In genomic region chr16:3743503-3744185, GRCm38 (mm10) we compare ENCODE assay signal across 7 mouse cellular contexts. TPM values are rescaled to one million over a fixed set of nuclear protein-coding genes. Genes with fewer than 3 reads are reported as not detected.
A peak's percentile ranks its signal among the peaks of the same experiment; 100 is the strongest.
DNase-seq lines count a peak whose midpoint lies in the region; ATAC-seq lines count a peak whose summit lies in the region.

Gene Zfp263, plus strand, starts transcription at chr16:3744093.

- H3K4me3 ChIP-seq in intestine, embryonic 14.5 days (ENCODE audit: low read depth, low read length) = peak within 1 kb of the TSS; percentile 85

- H3K36me3 ChIP-seq in intestine, embryonic 14.5 days (ENCODE audit: control insufficient read depth, insufficient read depth, low read length) = peaks cover 23% of the 10 kb centered on the region

- H3K9me3 ChIP-seq in intestine, embryonic 14.5 days (ENCODE audit: control insufficient read depth, low read length) = peaks cover 6% of the 10 kb centered on the region

- peak; percentile 75 to 80 for DNase-seq in adrenal gland, adult 18-20 months (ENCODE audit: low spot score in 2 of 2)
- DNase-seq in embryo, embryonic 11 days = peak; percentile 98
- peak; percentile 94 for DNase-seq in gastrocnemius, postnatal 25 days
- peak; percentile 97 for DNase-seq in intestine, embryonic 14.5 days (ENCODE audit: low spot score)
- DNase-seq in left cerebral cortex, postnatal 14 days (ENCODE audit: low spot score in 2 of 2) = peak; percentile 94 to 97
- DNase-seq in mesoderm, embryonic 11.5 days (ENCODE audit: low read depth, low spot score) = peak; percentile 99
- DNase-seq in right cerebral cortex, postnatal 4 days = peak; percentile 93

- peak within 1 kb of the TSS; percentile 92 for H3K4me2 ChIP-seq in intestine, embryonic 14.5 days (ENCODE audit: low read length)

- intact Hi-C loops in left cerebral cortex, postnatal 14 days (cut with DNase I) = loop anchor here (10.0 kb wide), 1 partner anchor 161 kb away; the partner anchor contains the start of genes 1700037C18Rik and Cluap1

- under 1% methylated on average over 42 of the region's 42 CpGs for WGBS in intestine, embryonic 14.5 days

- peak within 1 kb of the TSS; percentile 81 for H3K27ac ChIP-seq in intestine, embryonic 14.5 days (ENCODE audit: low read depth)

- peak within 1 kb of the TSS; percentile 84 for H3K9ac ChIP-seq in intestine, embryonic 14.5 days (ENCODE audit: low read length)

- no peaks in the 10 kb centered on the region for H3K27me3 ChIP-seq in intestine, embryonic 14.5 days (replicated peaks; ENCODE audit: control insufficient read depth, insufficient read depth, low read length)

- ATAC-seq in intestine, embryonic 14.5 days (replicated peaks; ENCODE audit: low FRiP score, low TSS enrichment, low read depth) = peak; percentile 99

- peaks cover 14% of the 10 kb centered on the region for H3K4me1 ChIP-seq in intestine, embryonic 14.5 days (replicated peaks; ENCODE audit: control insufficient read depth, insufficient read depth, low read length)

RNA-seq across cellular contexts. Expression of gene Zfp263, which starts in this region (rescaled TPM):
- 10 to 100 TPM; 21.6 to 23.0 TPM for total RNA-seq in adrenal gland, adult 18-20 months (2021)
- 1 to 10 TPM; 6.0 to 6.1 TPM for total RNA-seq in gastrocnemius, postnatal 25 days (2021)
- polyA plus RNA-seq in intestine, embryonic 14.5 days (2014; fragmentation: Nextera tagmentation; extraction: Ambion mirVana) = 27.3 and 33.7 TPM in 2 replicates
- total RNA-seq in left cerebral cortex, postnatal 14 days (2021) = 10 to 100 TPM; 18.5 to 19.4 TPM

Comparison
In these comparisons a context has a peak if more than half of its experiments do, and no peak if none do; other contexts are left out.
1. Peak in every context shown above with its lines: DNase-seq, ATAC-seq, H3K4me3 ChIP-seq and H3K27ac ChIP-seq.